Mouse (Mus musculus): ENCODE data around the gene Smyd2.

The Smyd2 gene

GRCm38 (mm10) chr1:189869651-189870270 is 52.4 kb downstream of the Smyd2 start:
- no peak for DNase-seq

- no peak for DNase-seq
Measured at GRCm38 (mm10) chr1:189868036-189868435, 54.1 kb downstream of the Smyd2 start.

- DNase-seq = no peak
Measured at GRCm38 (mm10) chr1:189867497-189867896, 54.7 kb downstream of the Smyd2 start.

GRCm38 (mm10) chr1:189867034-189867433 is 55.1 kb downstream of the Smyd2 start:
- DNase-seq = no peak

GRCm38 (mm10) chr1:189866621-189867020 is 55.5 kb downstream of the Smyd2 start:
- DNase-seq = no peak

GRCm38 (mm10) chr1:189864846-189865560 is 57.2 kb downstream of the Smyd2 start:
- DNase-seq = peak; percentile 77 to 78

- peak; percentile 39 to 42 for DNase-seq
Measured at GRCm38 (mm10) chr1:189864301-189864700, 57.9 kb downstream of the Smyd2 start.

- DNase-seq = peak in 1 of 2 experiments; percentile 21
Measured at GRCm38 (mm10) chr1:189863727-189864126, 58.4 kb downstream of the Smyd2 start.

- DNase-seq = no peak
Measured at GRCm38 (mm10) chr1:189860942-189861315, 61.2 kb downstream of the Smyd2 start.

- peak; percentile 45 to 51 for DNase-seq
Measured at GRCm38 (mm10) chr1:189860112-189860941, 61.8 kb downstream of the Smyd2 start.

- DNase-seq = no peak
Measured at GRCm38 (mm10) chr1:189858377-189858776, 63.8 kb downstream of the Smyd2 start.

- no peak for DNase-seq
Measured at GRCm38 (mm10) chr1:189855739-189856138, 66.4 kb downstream of the Smyd2 start.

GRCm38 (mm10) chr1:189854646-189855045 is 67.5 kb downstream of the Smyd2 start:
- no peak for DNase-seq

GRCm38 (mm10) chr1:189852456-189852855 is 69.7 kb downstream of the Smyd2 start:
- DNase-seq = no peak

- no peak for DNase-seq
Measured at GRCm38 (mm10) chr1:189852051-189852450, 70.1 kb downstream of the Smyd2 start.

GRCm38 (mm10) chr1:189849550-189849949 is 72.6 kb downstream of the Smyd2 start:
- no peak for DNase-seq

- DNase-seq = no peak
Measured at GRCm38 (mm10) chr1:189846319-189846718, 75.8 kb downstream of the Smyd2 start.

- peak; percentile 38 to 47 for DNase-seq
Measured at GRCm38 (mm10) chr1:189834166-189834565, 88.0 kb downstream of the Smyd2 start.

- DNase-seq = no peak
Measured at GRCm38 (mm10) chr1:189833351-189833750, 88.8 kb downstream of the Smyd2 start.

GRCm38 (mm10) chr1:189830797-189831232 is 91.3 kb downstream of the Smyd2 start:
- peak; percentile 15 to 22 for DNase-seq

Measured in cerebellum, postnatal 10 days (tissue).